Mouse (Mus musculus): Measurements from ENCODE around the gene Flvcr2. TPM values are rescaled to one million over a fixed set of nuclear protein-coding genes. Genes with fewer than 3 reads are reported as not detected.

The Flvcr2 gene
- total RNA-seq, 1 experiment: 6.7 TPM

DNA sequence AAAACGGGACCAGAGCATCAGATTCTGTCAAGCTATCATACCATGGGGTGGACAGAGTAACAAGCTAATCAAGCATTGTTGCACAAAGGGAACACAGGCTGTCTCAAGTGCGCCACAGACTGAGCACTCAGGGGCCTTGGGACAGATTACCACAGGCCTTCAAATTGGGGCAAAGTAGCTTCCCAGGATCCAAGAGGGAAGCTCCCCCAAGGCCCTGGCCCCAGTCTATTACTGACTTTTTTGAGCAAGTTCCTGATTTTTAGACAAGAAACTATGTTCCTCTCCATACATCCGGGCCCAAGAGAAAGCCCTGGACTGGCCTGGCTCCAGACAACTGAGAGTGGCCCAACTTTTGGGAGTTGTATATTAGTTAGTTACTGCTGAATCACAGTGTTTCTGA is 35.3 kb downstream of the Flvcr2 start:
- Histone ChIP-seq H3K9ac (ENCODE audit: insufficient read depth, low read depth, low read length, poor library complexity, severe bottlenecking) (no peak overlapping the region), H3K4me3 (ENCODE audit: insufficient read depth in 1 of 2, low read depth in 1 of 2, low read length in 2 of 2, poor library complexity in 1 of 2, severe bottlenecking in 1 of 2) (no peak overlapping the region), H3K36me3 (ENCODE audit: control insufficient read depth, insufficient read depth, low read length, poor library complexity, severe bottlenecking) (no peaks in the 10 kb centered on the region), H3K9me3 (ENCODE audit: control insufficient read depth, insufficient read depth, low read depth, low read length) (no peaks in the 10 kb centered on the region), H3K4me1 (ENCODE audit: control insufficient read depth in 2 of 2, insufficient read depth in 2 of 2, low read length in 2 of 2, poor library complexity in 1 of 2) (peaks cover 0 to 2% of the 10 kb centered on the region in 2 experiments), H3K27ac (ENCODE audit: insufficient read depth, low read depth, low read length, poor library complexity, severe bottlenecking) (no peak overlapping the region)
- no peak for TF ChIP-seq MAFK (IDR thresholded peaks at IDR 0.05; ENCODE audit: insufficient read depth, low read depth, low read length)
- TF ChIP-seq ZC3H11A (IDR thresholded peaks at IDR 0.05; ENCODE audit: borderline replicate concordance, low read depth, low read length): no peak
- in situ Hi-C loops (cut with MboI; ENCODE audit: low sequenced_read_pairs in 2 of 2, unreplicated experiment in 2 of 2): no loop called here
- no peak for DNase-seq (ENCODE audit: low read depth, low spot score)

- peak; percentile 34 for DNase-seq (ENCODE audit: low read depth, low spot score)
- TF ChIP-seq ZC3H11A (IDR thresholded peaks at IDR 0.05; ENCODE audit: borderline replicate concordance, low read depth, low read length) (no peak), HCFC1 (IDR thresholded peaks at IDR 0.05; ENCODE audit: borderline replicate concordance, insufficient read depth, low read length) (no peak), MAFK (IDR thresholded peaks at IDR 0.05; ENCODE audit: insufficient read depth, low read depth, low read length) (no peak), CHD2 (IDR thresholded peaks at IDR 0.05; ENCODE audit: low read depth, low read length) (no peak)
- Histone ChIP-seq H3K4me3 (ENCODE audit: insufficient read depth in 1 of 2, low read depth in 1 of 2, low read length in 2 of 2, poor library complexity in 1 of 2, severe bottlenecking in 1 of 2) (no peak overlapping the region), H3K36me3 (ENCODE audit: control insufficient read depth, insufficient read depth, low read length, poor library complexity, severe bottlenecking) (no peaks in the 10 kb centered on the region), H3K27ac (ENCODE audit: insufficient read depth, low read depth, low read length, poor library complexity, severe bottlenecking) (no peak overlapping the region), H3K9me3 (ENCODE audit: control insufficient read depth, insufficient read depth, low read depth, low read length) (no peaks in the 10 kb centered on the region), H3K4me1 (ENCODE audit: control insufficient read depth in 2 of 2, insufficient read depth in 2 of 2, low read length in 2 of 2, poor library complexity in 1 of 2) (no peaks in the 10 kb centered on the region), H3K9ac (ENCODE audit: insufficient read depth, low read depth, low read length, poor library complexity, severe bottlenecking) (no peak overlapping the region)
- in situ Hi-C loops (cut with MboI; ENCODE audit: low sequenced_read_pairs in 2 of 2, unreplicated experiment in 2 of 2): no loop called here
These were observed 38.8 kb downstream of the Flvcr2 start for GRCm38 (mm10) chr12:85784916-85785815.

- in situ Hi-C loops (cut with MboI; ENCODE audit: low sequenced_read_pairs in 2 of 2, unreplicated experiment in 2 of 2): no loop called here
- Histone ChIP-seq H3K27ac (ENCODE audit: insufficient read depth, low read depth, low read length, poor library complexity, severe bottlenecking) (no peak overlapping the region), H3K4me1 (ENCODE audit: control insufficient read depth in 2 of 2, insufficient read depth in 2 of 2, low read length in 2 of 2, poor library complexity in 1 of 2) (no peaks in the 10 kb centered on the region), H3K4me3 (ENCODE audit: insufficient read depth in 1 of 2, low read depth in 1 of 2, low read length in 2 of 2, poor library complexity in 1 of 2, severe bottlenecking in 1 of 2) (no peak overlapping the region), H3K36me3 (ENCODE audit: control insufficient read depth, insufficient read depth, low read length, poor library complexity, severe bottlenecking) (no peaks in the 10 kb centered on the region), H3K9ac (ENCODE audit: insufficient read depth, low read depth, low read length, poor library complexity, severe bottlenecking) (no peak overlapping the region), H3K9me3 (ENCODE audit: control insufficient read depth, insufficient read depth, low read depth, low read length) (no peaks in the 10 kb centered on the region)
- TF ChIP-seq CHD2 (IDR thresholded peaks at IDR 0.05; ENCODE audit: low read depth, low read length) (no peak), ZC3H11A (IDR thresholded peaks at IDR 0.05; ENCODE audit: borderline replicate concordance, low read depth, low read length) (no peak), ZNF384 (IDR thresholded peaks at IDR 0.05; ENCODE audit: low read depth, low read length) (no peak), HCFC1 (IDR thresholded peaks at IDR 0.05; ENCODE audit: borderline replicate concordance, insufficient read depth, low read length) (no peak), MAFK (IDR thresholded peaks at IDR 0.05; ENCODE audit: insufficient read depth, low read depth, low read length) (no peak)
- DNase-seq (ENCODE audit: low read depth, low spot score): no peak
These were observed 45.8 kb downstream of the Flvcr2 start for GRCm38 (mm10) chr12:85792158-85792557.

GRCm38 (mm10) chr12:85792821-85793346 is 46.5 kb downstream of the Flvcr2 start:
- Histone ChIP-seq H3K9me3 (ENCODE audit: control insufficient read depth, insufficient read depth, low read depth, low read length) (no peaks in the 10 kb centered on the region), H3K9ac (ENCODE audit: insufficient read depth, low read depth, low read length, poor library complexity, severe bottlenecking) (no peak overlapping the region), H3K4me3 (ENCODE audit: insufficient read depth in 1 of 2, low read depth in 1 of 2, low read length in 2 of 2, poor library complexity in 1 of 2, severe bottlenecking in 1 of 2) (no peak overlapping the region), H3K36me3 (ENCODE audit: control insufficient read depth, insufficient read depth, low read length, poor library complexity, severe bottlenecking) (no peaks in the 10 kb centered on the region), H3K27ac (ENCODE audit: insufficient read depth, low read depth, low read length, poor library complexity, severe bottlenecking) (no peak overlapping the region), H3K4me1 (ENCODE audit: control insufficient read depth in 2 of 2, insufficient read depth in 2 of 2, low read length in 2 of 2, poor library complexity in 1 of 2) (no peaks in the 10 kb centered on the region)
- no peak for DNase-seq (ENCODE audit: low read depth, low spot score)
- no peak for TF ChIP-seq ZNF384 (IDR thresholded peaks at IDR 0.05; ENCODE audit: low read depth, low read length)
- in situ Hi-C loops (cut with MboI; ENCODE audit: low sequenced_read_pairs in 2 of 2, unreplicated experiment in 2 of 2): no loop called here

DNA sequence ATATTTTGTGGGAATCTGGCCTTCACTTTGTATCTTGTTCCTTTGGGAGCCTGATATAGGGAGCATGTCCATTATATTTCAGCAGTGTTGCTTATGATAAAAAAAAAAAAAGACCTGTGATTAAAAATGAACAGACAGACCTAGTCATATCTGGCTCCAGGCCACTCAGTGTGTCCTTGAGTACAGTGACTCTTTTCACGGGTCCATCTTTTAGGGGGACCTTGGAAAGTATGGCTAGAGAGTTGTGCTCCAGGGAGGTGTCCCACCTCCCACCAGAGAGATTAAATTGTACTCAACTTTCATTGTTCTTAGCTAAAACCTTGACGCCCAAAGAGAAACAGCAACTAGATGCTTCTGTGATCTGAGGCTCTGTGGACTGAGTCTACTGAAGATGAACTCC is 47.8 kb downstream of the Flvcr2 start:
- no peak overlapping the region for H3K27ac ChIP-seq (ENCODE audit: insufficient read depth, low read depth, low read length, poor library complexity, severe bottlenecking)
- H3K9me3 ChIP-seq (ENCODE audit: control insufficient read depth, insufficient read depth, low read depth, low read length): no peaks in the 10 kb centered on the region
- H3K36me3 ChIP-seq (ENCODE audit: control insufficient read depth, insufficient read depth, low read length, poor library complexity, severe bottlenecking): no peaks in the 10 kb centered on the region
- in situ Hi-C loops (cut with MboI; ENCODE audit: low sequenced_read_pairs in 2 of 2, unreplicated experiment in 2 of 2): no loop called here
- no peaks in the 10 kb centered on the region for H3K4me1 ChIP-seq (ENCODE audit: control insufficient read depth in 2 of 2, insufficient read depth in 2 of 2, low read length in 2 of 2, poor library complexity in 1 of 2)
- no peak for DNase-seq (ENCODE audit: low read depth, low spot score)
- no peak overlapping the region for H3K4me3 ChIP-seq (ENCODE audit: insufficient read depth in 1 of 2, low read depth in 1 of 2, low read length in 2 of 2, poor library complexity in 1 of 2, severe bottlenecking in 1 of 2)
- TF ChIP-seq CHD2 (IDR thresholded peaks at IDR 0.05; ENCODE audit: low read depth, low read length) (no peak), ZC3H11A (IDR thresholded peaks at IDR 0.05; ENCODE audit: borderline replicate concordance, low read depth, low read length) (no peak), HCFC1 (IDR thresholded peaks at IDR 0.05; ENCODE audit: borderline replicate concordance, insufficient read depth, low read length) (no peak), ZNF384 (IDR thresholded peaks at IDR 0.05; ENCODE audit: low read depth, low read length) (no peak), MAFK (IDR thresholded peaks at IDR 0.05; ENCODE audit: insufficient read depth, low read depth, low read length) (no peak)
- no peak overlapping the region for H3K9ac ChIP-seq (ENCODE audit: insufficient read depth, low read depth, low read length, poor library complexity, severe bottlenecking)

Measured in ES-E14 (cell line).